Mouse (Mus musculus): ENCODE data around the gene Ltk.

Ltk gene

GRCm38 (mm10) chr2:119760251-119760650, at the start of gene Ltk:
Ltk (minus strand) TSS chr2:119760431.
- no peak for DNase-seq (ENCODE audit: low read depth, low spot score)

GRCm38 (mm10) chr2:119808881-119809280, 48.6 kb upstream of the Ltk start:
- peak; percentile 84 for DNase-seq (ENCODE audit: low read depth, low spot score)

GRCm38 (mm10) chr2:119808438-119808837, 48.2 kb upstream of the Ltk start:
- DNase-seq (ENCODE audit: low read depth, low spot score), result peak; percentile 63

- peak; percentile 58 for DNase-seq (ENCODE audit: low read depth, low spot score)
These were observed 45.3 kb upstream of the Ltk start for GRCm38 (mm10) chr2:119805536-119805935.

- DNase-seq (ENCODE audit: low read depth, low spot score), result peak; percentile 83
These were observed 44.5 kb upstream of the Ltk start for GRCm38 (mm10) chr2:119804776-119805175.

- peak; percentile 66 for DNase-seq (ENCODE audit: low read depth, low spot score)
These were observed 44.0 kb upstream of the Ltk start for GRCm38 (mm10) chr2:119804275-119804628.

GRCm38 (mm10) chr2:119803618-119804274, 43.5 kb upstream of the Ltk start:
- peak; percentile 85 for DNase-seq (ENCODE audit: low read depth, low spot score)

GRCm38 (mm10) chr2:119802767-119803617, 42.8 kb upstream of the Ltk start:
- peak; percentile 91 for DNase-seq (ENCODE audit: low read depth, low spot score)

- DNase-seq (ENCODE audit: low read depth, low spot score), result peak; percentile 97
These were observed 40.9 kb upstream of the Ltk start for GRCm38 (mm10) chr2:119800876-119801846.

- DNase-seq (ENCODE audit: low read depth, low spot score), result peak; percentile 40
These were observed 39.8 kb upstream of the Ltk start for GRCm38 (mm10) chr2:119799961-119800550.

GRCm38 (mm10) chr2:119799181-119799960, 39.1 kb upstream of the Ltk start:
- DNase-seq (ENCODE audit: low read depth, low spot score), result peak; percentile 51

- DNase-seq (ENCODE audit: low read depth, low spot score), result peak; percentile 64
These were observed 38.2 kb upstream of the Ltk start for GRCm38 (mm10) chr2:119798246-119798927.

- peak; percentile 90 for DNase-seq (ENCODE audit: low read depth, low spot score)
These were observed 37.1 kb upstream of the Ltk start, which contains the start of gene Tyro3 for GRCm38 (mm10) chr2:119797279-119797783. Tyro3 (plus strand) TSS chr2:119797733.

- no peak for DNase-seq (ENCODE audit: low read depth, low spot score)
These were observed 29.8 kb upstream of the Ltk start for GRCm38 (mm10) chr2:119789996-119790395.

GRCm38 (mm10) chr2:119787206-119787883, 27.1 kb upstream of the Ltk start, which contains the start of gene Rpap1:
Rpap1 (minus strand) TSS chr2:119787537.
- peak; percentile 90 for DNase-seq (ENCODE audit: low read depth, low spot score)

GRCm38 (mm10) chr2:119767246-119767645, 7.0 kb upstream of the Ltk start:
- no peak for DNase-seq (ENCODE audit: low read depth, low spot score)

GRCm38 (mm10) chr2:119763924-119764323, 3.7 kb upstream of the Ltk start:
- DNase-seq (ENCODE audit: low read depth, low spot score), result no peak

- no peak for DNase-seq (ENCODE audit: low read depth, low spot score)
These were observed 2.0 kb upstream of the Ltk start for GRCm38 (mm10) chr2:119762276-119762675.

Measured in brain, adult 2 months (tissue).